Mouse (Mus musculus) central nervous system, embryonic 11.5 days (tissue): ENCODE measurements around the gene Tldc2. TPM values are rescaled to one million over a fixed set of nuclear protein-coding genes. Genes with fewer than 3 reads are reported as not detected.

Experiments
- polyA plus RNA-seq: library from polyadenylated mRNA; depleted of rRNA; stranded (reverse); fragments of >200 nt; gene quantifications from 2 replicates; pipeline ENCODE4 v1.2.3, GENCODE M21; 2012; rRNA removed

The Tldc2 gene
- 0.22 TPM in 1 of 2 replicates, not detected in the other for polyA plus RNA-seq

GRCm38 (mm10) chr2:157086796-157087195 lies at the start of gene Tldc2:
Tldc2 (plus strand) TSS chr2:157087055.

DNA sequence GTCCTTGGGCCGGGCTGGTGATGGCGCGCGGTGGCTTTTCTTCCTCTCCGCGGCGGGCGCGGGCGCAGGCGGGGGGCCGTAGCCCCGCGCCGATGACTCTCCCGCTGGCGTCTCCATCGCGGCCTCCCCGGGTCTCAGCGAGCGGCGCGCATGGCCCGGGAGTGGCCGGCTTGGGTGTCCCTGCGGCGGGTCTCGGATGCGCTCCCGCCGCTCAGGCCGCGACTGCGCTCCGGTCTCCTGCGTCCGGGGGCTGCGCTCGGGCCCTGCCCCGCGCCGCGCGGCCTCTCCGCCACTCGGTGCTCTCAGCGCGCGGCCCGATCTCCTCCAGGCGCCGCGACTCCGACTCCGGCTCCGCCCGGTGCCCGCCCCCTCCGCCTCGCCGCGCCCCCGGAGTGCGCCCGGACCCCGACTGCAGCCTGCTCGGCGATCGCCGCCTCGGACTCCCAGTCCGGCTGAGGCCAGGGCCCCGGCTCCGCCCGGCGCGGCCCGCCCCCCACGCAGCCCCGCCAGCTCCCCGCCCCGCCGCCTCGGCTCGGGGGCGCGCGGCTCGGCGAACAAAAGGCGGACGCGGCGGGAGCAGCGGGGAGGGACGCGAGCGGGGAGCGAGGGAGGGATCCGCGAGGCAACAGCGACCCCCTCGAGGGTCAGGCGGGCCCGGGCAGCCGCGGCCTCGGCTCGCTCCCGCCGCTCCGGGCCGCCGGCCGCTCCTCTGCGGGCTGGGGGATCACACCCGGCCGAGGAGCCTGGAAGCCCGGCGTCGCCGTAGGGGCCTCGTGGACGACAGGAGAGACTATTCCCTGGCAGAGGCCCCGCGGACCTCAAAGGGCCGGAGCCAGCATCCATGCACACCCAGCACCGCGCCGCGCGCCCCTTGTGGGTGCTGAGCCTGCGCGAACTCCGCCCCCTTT lies 7.8 kb upstream of the Tldc2 start, which contains the start of gene Soga1:
TSS of gene Soga1 (minus strand) at position 462 of the 908 bp plus-strand sequence.

DNA sequence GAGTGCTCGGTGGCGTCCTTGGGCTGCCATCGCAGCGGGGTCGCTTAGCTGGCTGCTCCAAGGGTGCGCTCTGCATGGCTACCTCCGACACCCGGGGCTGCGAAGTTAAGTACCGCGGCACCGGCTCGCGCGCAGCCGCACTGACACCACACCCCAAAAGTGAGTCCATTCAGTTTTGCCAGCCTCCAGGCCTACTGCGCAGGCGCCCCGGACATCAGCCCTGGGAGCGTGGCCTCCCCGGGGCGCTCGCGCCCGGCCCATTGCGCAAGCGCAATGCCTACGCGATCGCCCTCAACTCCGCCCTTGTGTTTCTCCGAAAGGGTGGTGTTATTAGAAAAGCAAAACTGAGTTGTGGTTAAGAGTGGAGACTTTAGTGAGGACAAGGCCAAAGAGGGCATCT lies 48.2 kb downstream of the Tldc2 start, which contains the start of gene Samhd1:
TSS of gene Samhd1 (minus strand) at position 252 of the 400 bp plus-strand sequence.

Other genes starting within 250 kb of the Tldc2 start
- gene Tgif2, start 247.0 kb upstream of the Tldc2 start, polyA plus RNA-seq = 61.3 and 63.7 TPM in 2 replicates
- 3.0 and 5.1 TPM in 2 replicates for gene 4930518I15Rik, start 229.1 kb upstream of the Tldc2 start, polyA plus RNA-seq
- gene Rab5if, start 223.9 kb upstream of the Tldc2 start, polyA plus RNA-seq = 90.3 and 109 TPM in 2 replicates
- gene Sla2, start 199.9 kb upstream of the Tldc2 start, polyA plus RNA-seq = 0.43 and 0.50 TPM in 2 replicates
- gene Ndrg3, start 95.0 kb upstream of the Tldc2 start, polyA plus RNA-seq = 26.6 and 51.0 TPM in 2 replicates
- gene Dsn1, start 79.9 kb upstream of the Tldc2 start, polyA plus RNA-seq = 41.0 and 50.2 TPM in 2 replicates
- 15.4 and 19.0 TPM in 2 replicates for gene Soga1, start 7.8 kb upstream of the Tldc2 start, polyA plus RNA-seq
- 28.4 and 29.5 TPM in 2 replicates for gene Samhd1, start 48.2 kb downstream of the Tldc2 start, polyA plus RNA-seq
- gene Rbl1, start 117.5 kb downstream of the Tldc2 start, polyA plus RNA-seq = 27.5 and 29.8 TPM in 2 replicates
- 134 and 182 TPM in 2 replicates for gene Rpn2, start 192.0 kb downstream of the Tldc2 start, polyA plus RNA-seq
- 0.29 TPM in 2 replicates for gene Mroh8, start 192.5 kb downstream of the Tldc2 start, polyA plus RNA-seq